Mouse (Mus musculus) frontal cortex, postnatal 25 days (tissue): ENCODE data around the gene Hcfc1r1.

Source experiments
- DNase-seq, 2 experiments: peaks; one replicate each; pipeline ENCODE4 v3.0.0; 2022; ENCODE audit warnings: low spot score in 2 of 2

Gene Hcfc1r1

GRCm38 (mm10) chr17:23719455-23719854, 46.1 kb downstream of the Hcfc1r1 start:
- no peak for DNase-seq

- DNase-seq = no peak
Measured at GRCm38 (mm10) chr17:23721886-23722285, 48.5 kb downstream of the Hcfc1r1 start.

DNA sequence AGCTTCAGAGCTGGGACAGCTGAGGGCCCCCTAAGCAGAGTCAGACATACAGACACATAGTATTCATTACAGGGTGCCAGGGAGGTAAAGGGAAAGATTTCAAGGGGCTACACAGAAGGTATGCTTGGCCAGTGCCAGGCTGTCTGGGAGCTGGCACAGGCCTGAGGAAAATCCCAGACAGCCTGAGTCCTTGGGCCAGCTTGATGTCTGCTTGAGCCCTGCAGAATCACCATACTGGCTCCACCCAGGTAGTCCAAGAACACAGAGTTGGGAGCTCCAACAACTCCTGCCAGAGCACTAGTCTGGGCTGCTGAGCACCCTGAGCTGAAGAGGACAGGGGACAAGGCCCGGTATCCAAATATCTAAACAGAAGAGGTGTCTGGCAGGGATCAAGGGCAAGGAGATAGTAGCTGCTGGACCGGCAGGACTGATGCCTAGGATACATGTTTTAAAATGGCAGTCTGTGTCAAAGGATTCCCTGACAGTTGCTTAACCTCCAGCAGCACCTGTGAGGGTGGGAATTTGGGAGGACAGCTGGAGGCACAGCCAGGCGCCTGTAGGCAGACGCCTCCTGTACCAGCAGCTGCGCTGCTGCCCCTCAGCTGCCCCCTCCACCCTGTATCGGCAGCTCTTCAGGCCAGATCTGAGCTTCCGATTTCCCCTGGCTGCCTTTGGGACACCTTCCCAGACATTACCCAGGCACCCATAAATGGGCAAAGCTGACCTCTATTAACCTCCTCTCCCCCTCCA, 49.2 kb downstream of the Hcfc1r1 start, which contains the start of gene 1520401A03Rik:
TSS of gene 1520401A03Rik (minus strand) at position 408 of the 750 bp plus-strand sequence.
- no peak for DNase-seq
